Mouse (Mus musculus) adrenal gland, adult (tissue): Measurements from ENCODE around the gene Phka1.

Experiments used
- DNase-seq, 2 experiments: peaks; one replicate each; pipeline ENCODE4 v3.0.0; 2022 to 2023; ENCODE audit warnings: low spot score in 1 of 2; ENCODE audit not compliant: inconsistent age in 2 of 2

Phka1 gene

GRCm38 (mm10) chrX:102476784-102477183 lies 167.3 kb downstream of the Phka1 start:
- DNase-seq: peak; percentile 53 to 84

- no peak for DNase-seq
Observed at GRCm38 (mm10) chrX:102475555-102475954, 168.5 kb downstream of the Phka1 start.
